Mouse (Mus musculus) bone marrow macrophage, adult 2 months (primary cell): ENCODE data around the gene Gm20388.

Experiments
- CTCF ChIP-seq: IDR thresholded peaks from 2 replicates; pipeline ENCODE4 v1.5.1; 2012; ENCODE audit warnings: low read depth, mild to moderate bottlenecking, low read length, moderate library complexity
- POLR2A ChIP-seq: IDR thresholded peaks from 2 replicates; pipeline ENCODE4 v1.6.1; 2012; ENCODE audit warnings: mild to moderate bottlenecking, low read depth, low read length, borderline replicate concordance

DNA sequence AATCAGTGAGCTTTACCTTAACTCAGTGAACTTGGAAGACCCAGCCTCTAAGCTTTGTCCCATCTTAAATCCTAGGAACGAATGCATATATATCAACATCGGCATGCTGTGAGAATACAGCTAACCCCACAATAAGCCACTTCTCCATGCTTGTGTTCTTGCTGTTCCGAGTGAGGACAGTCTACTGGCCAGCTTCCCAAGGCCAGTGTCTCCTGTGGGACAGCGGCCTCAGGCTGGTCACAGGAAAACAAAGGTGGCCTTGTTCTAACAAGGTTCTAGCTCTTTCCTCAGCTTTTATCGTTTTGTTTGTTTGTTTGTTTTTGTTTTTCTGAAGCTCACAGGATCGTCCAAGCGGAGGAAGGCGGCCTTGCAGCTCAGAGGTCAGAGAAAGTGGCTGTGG, 3823.8 kb downstream of the Gm20388 start:
- TF ChIP-seq CTCF = no peak
- no peak for TF ChIP-seq POLR2A
